Mouse (Mus musculus): ENCODE measurements around the gene Gm49405.

DNA sequence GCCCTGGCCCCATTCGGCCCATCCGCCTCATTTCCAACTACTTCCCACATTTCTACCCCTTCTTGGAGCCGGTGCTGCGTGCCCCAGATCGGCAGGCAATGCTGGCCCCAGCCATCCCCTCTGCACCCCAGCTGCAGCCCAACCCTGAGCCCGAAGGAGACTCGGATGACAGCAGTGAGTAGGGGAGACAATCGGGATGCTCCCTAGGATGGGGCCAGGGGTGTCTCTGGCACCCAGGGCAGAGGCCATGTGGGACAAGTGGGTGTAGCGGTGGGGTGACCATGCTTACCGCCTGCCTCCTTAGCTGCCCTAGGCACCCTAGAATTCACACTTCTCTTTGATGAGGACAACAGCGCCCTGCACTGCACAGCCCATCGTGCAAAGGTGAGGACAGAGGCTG, 3.2 kb downstream of the Gm49405 start:
- TF ChIP-seq CTCF (IDR thresholded peaks at IDR 0.05; ENCODE audit: extremely low read depth, insufficient read depth, low read length) (no peak), POLR2A (IDR thresholded peaks at IDR 0.05; ENCODE audit: extremely low read depth, insufficient read depth, low read length) (no peak)

Measured in cortical plate, adult 2 months (tissue).